Mouse (Mus musculus) gastrocnemius, postnatal 10 days (tissue): Measurements from ENCODE around the gene Ing2. TPM values are rescaled to one million over a fixed set of nuclear protein-coding genes. Genes with fewer than 3 reads are reported as not detected.

Experiments
- total RNA-seq, 2 experiments: library from RNA; stranded (reverse); gene quantifications; 2 replicates each; pipeline ENCODE4 v1.2.3; 2021

Gene Ing2
- total RNA-seq, 2 experiments from 2014 or later = 28.9 to 31.6 TPM

Other genes starting within 250 kb of the Ing2 start
- 10 to 100 TPM in 1 of 2 experiments, 1 to 10 TPM in 1; 10.0 to 15.0 TPM for gene Stox2, start 229.2 kb downstream of the Ing2 start, total RNA-seq
- 10 to 100 TPM; 18.1 to 19.7 TPM for gene Trappc11, start 142.1 kb downstream of the Ing2 start, total RNA-seq
- gene Rwdd4a, start 141.9 kb downstream of the Ing2 start, total RNA-seq = 10 to 100 TPM; 27.1 to 27.4 TPM
- 1 to 10 TPM; 5.5 to 6.7 TPM for gene Cdkn2aip, start 38.4 kb upstream of the Ing2 start, total RNA-seq
- not detected for gene Cldn24, start 146.6 kb upstream of the Ing2 start, total RNA-seq
- under 1 TPM in 1 of 2 experiments, not detected in 1; 0.23 TPM for gene Cldn22, start 148.9 kb upstream of the Ing2 start, total RNA-seq